In genomic region chr2:105399085-105399891, GRCm38 (mm10) we compare ENCODE assay signal across 8 mouse cellular contexts. TPM values are rescaled to one million over a fixed set of nuclear protein-coding genes. Genes with fewer than 3 reads are reported as not detected.
DNase-seq lines count a peak whose midpoint lies in the region; ATAC-seq and TF ChIP-seq lines count a peak whose summit lies in the region.

Gene Rcn1, minus strand, starts transcription at chr2:105399319.

- no peaks in the 10 kb centered on the region for H3K4me1 ChIP-seq in cortical plate, adult 2 months (ENCODE audit: control insufficient read depth, insufficient read depth, low read length)
- peaks cover 14% of the 10 kb centered on the region for H3K4me1 ChIP-seq in hindbrain, postnatal 0 days (ENCODE audit: insufficient read depth, low read length)

- TF ChIP-seq CTCF in cortical plate, adult 2 months (IDR thresholded peaks at IDR 0.05; ENCODE audit: extremely low read depth, insufficient read depth, low read length) = no peak
- TF ChIP-seq CTCF in hindbrain, postnatal 0 days (IDR thresholded peaks at IDR 0.05; ENCODE audit: low read depth) = no peak

- H3K4me3 ChIP-seq in cortical plate, adult 2 months (ENCODE audit: insufficient read depth, low read length) = peak within 1 kb of the TSS; percentile 94
- H3K4me3 ChIP-seq in hindbrain, postnatal 0 days (ENCODE audit: low read length) = peak within 1 kb of the TSS; percentile 73

- H3K27me3 ChIP-seq in hindbrain, postnatal 0 days (ENCODE audit: insufficient read depth, low read length) = no peaks in the 10 kb centered on the region

- peak; percentile 91 for ATAC-seq in hindbrain, postnatal 0 days
- peak; percentile 83 for ATAC-seq in megakaryocyte-erythroid progenitor cell, adult 5-6 weeks (replicated peaks; ENCODE audit: low FRiP score, low TSS enrichment, poor library complexity, severe bottlenecking)

- no peak for TF ChIP-seq POLR2A in cortical plate, adult 2 months (IDR thresholded peaks at IDR 0.05; ENCODE audit: extremely low read depth, insufficient read depth, low read length)

- WGBS in hindbrain, postnatal 0 days = 1% methylated on average over 57 of the region's 57 CpGs

- no peak within 1 kb of the TSS for H3K27ac ChIP-seq in cortical plate, adult 2 months (ENCODE audit: insufficient read depth, low read length)
- peak within 1 kb of the TSS; percentile 77 for H3K27ac ChIP-seq in hindbrain, postnatal 0 days

- H3K9ac ChIP-seq in hindbrain, postnatal 0 days (replicated peaks; ENCODE audit: low read length) = peak within 1 kb of the TSS; percentile 69

- peak; percentile 79 to 94 for DNase-seq in adrenal gland, adult (ENCODE audit: inconsistent age in 2 of 2, low spot score in 1 of 2)
- peak; percentile 47 to 62 for DNase-seq in gastrocnemius, adult 8-10 months (ENCODE audit: low spot score in 2 of 2)
- peak; percentile 81 for DNase-seq in hindbrain, postnatal 0 days (ENCODE audit: low spot score)
- DNase-seq in left cerebral cortex, postnatal 14 days (ENCODE audit: low spot score in 2 of 2) = peak; percentile 26 to 38
- peak; percentile 8 to 14 for DNase-seq in right cerebral cortex, postnatal 36 days (ENCODE audit: low spot score in 2 of 2)
- peak; percentile 92 for DNase-seq in yolk sac, embryonic 10.5 days (ENCODE audit: low spot score)

- H3K36me3 ChIP-seq in hindbrain, postnatal 0 days (ENCODE audit: insufficient read depth, low read length) = no peaks in the 10 kb centered on the region

- H3K4me2 ChIP-seq in hindbrain, postnatal 0 days (ENCODE audit: low read depth, low read length) = peak within 1 kb of the TSS; percentile 74

- H3K9me3 ChIP-seq in hindbrain, postnatal 0 days (ENCODE audit: low read length) = no peaks in the 10 kb centered on the region

- intact Hi-C loops in left cerebral cortex, postnatal 14 days (cut with DNase I) = no loop called here

RNA-seq across cellular contexts. Expression of gene Rcn1, which starts in this region (rescaled TPM):
- 14.5 and 15.8 TPM in 2 replicates for polyA plus RNA-seq in cortical plate, adult 2 months (2012; rRNA removed)
- 1 to 10 TPM; 3.0 to 5.1 (median 4.1) TPM for total RNA-seq in gastrocnemius, adult 8-10 months (2022)
- 27.7 and 32.5 TPM in 2 replicates for total RNA-seq in hindbrain, postnatal 0 days (2014; rRNA removed)
- 61.2 and 64.2 TPM in 2 replicates for polyA plus RNA-seq in hindbrain, postnatal 0 days (2015; fragmentation: Nextera tagmentation; extraction: Ambion mirVana)
- total RNA-seq in left cerebral cortex, postnatal 14 days (2021) = 10 to 100 TPM; 32.8 to 33.7 TPM
- 17.4 and 20.1 TPM in 2 replicates for total RNA-seq in megakaryocyte-erythroid progenitor cell, adult 5-6 weeks (2014; fragmentation: Nextera tagmentation)
- 31.7 and 39.9 TPM in 2 replicates for total RNA-seq in megakaryocyte-erythroid progenitor cell, adult 5-6 weeks (2017)

Comparison
In these comparisons a context has a peak if more than half of its experiments do, and no peak if none do; other contexts are left out.
1. DNase-seq: peak in every context shown above with its lines; median percentile 92 in yolk sac, embryonic 10.5 days; 86 in adrenal gland, adult; 81 in hindbrain, postnatal 0 days; 54 in gastrocnemius, adult 8-10 months; 32 in left cerebral cortex, postnatal 14 days; 11 in right cerebral cortex, postnatal 36 days.